Mouse (Mus musculus) frontal cortex, postnatal 14 days (tissue): ENCODE results near the gene Arhgap27.

ENCODE experiments used
- DNase-seq, 2 experiments: peaks; one replicate each; pipeline ENCODE4 v3.0.0; 2022; ENCODE audit warnings: low spot score in 2 of 2

Gene Arhgap27

GRCm38 (mm10) chr11:103356032-103356571 lies 7.4 kb downstream of the Arhgap27 start:
- DNase-seq = no peak

- no peak for DNase-seq
These were observed 8.2 kb downstream of the Arhgap27 start for GRCm38 (mm10) chr11:103355251-103355650.

DNA sequence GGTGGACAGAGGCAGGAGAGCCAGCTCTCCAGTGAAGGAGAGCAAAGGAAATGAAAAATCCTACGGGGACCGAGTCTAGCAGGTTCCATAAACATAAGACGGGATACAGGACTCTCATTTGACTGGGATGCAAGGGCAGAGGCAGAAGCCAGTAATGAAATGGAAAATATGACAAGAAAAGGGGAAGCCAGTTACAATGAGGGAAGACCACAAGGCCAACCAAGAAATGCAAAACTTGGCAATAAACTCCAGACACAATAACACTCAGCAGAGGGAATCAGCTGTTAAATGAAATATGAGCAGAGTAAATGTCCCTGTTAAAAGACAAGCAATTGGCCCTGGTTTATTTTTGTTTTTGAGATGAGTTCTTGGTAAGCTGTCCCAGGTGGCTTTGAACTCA lies 9.5 kb downstream of the Arhgap27 start:
- no peak for DNase-seq

- no peak for DNase-seq
These were observed 11.2 kb downstream of the Arhgap27 start for GRCm38 (mm10) chr11:103352239-103352814.

- DNase-seq = no peak
These were observed 12.7 kb downstream of the Arhgap27 start for GRCm38 (mm10) chr11:103350711-103351315.

- no peak for DNase-seq
These were observed 13.8 kb downstream of the Arhgap27 start for GRCm38 (mm10) chr11:103349699-103350098.

DNA sequence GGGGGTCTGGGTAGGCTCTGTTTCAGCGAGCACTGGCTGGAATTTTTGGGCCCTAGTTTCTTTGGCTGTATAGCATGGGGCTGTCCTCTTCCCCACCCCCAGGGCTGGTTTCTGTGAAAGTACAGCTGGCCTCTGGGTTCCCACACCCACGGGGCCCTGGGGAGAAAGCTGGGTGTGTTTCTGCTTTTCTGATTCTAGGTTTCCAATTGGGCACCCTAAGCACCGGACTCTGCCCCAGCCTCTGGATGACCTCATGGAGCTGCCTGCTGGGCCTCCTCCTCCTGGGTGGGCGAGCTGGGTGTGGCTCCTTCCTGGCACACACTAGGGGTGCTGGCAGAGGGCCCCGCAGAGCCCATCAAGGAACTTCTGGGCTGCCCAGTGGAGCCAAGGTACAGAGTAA lies 16.8 kb downstream of the Arhgap27 start:
- no peak for DNase-seq

DNA sequence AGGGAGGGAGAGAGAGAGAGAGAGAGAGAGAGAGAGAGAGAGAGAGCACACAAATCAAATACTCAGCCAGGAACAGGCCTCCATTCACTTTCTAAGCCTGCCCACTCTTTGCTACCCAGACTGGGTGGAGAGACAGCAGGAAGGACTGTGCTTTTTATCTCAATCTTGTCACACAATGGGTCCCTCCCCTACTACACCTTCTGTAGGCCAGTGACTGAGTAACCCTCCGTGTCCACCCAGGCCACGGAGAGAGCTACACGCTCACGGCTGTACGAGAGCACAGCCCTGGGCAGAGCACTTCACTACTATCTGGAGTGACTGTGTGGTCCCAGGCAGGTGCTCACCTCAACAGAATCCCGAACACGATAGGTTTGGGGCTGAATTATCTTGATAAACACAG lies 17.3 kb downstream of the Arhgap27 start:
- DNase-seq = no peak

GRCm38 (mm10) chr11:103345408-103346091 lies 17.9 kb downstream of the Arhgap27 start:
- no peak for DNase-seq

GRCm38 (mm10) chr11:103344494-103345332 lies 18.8 kb downstream of the Arhgap27 start:
- DNase-seq = no peak

DNA sequence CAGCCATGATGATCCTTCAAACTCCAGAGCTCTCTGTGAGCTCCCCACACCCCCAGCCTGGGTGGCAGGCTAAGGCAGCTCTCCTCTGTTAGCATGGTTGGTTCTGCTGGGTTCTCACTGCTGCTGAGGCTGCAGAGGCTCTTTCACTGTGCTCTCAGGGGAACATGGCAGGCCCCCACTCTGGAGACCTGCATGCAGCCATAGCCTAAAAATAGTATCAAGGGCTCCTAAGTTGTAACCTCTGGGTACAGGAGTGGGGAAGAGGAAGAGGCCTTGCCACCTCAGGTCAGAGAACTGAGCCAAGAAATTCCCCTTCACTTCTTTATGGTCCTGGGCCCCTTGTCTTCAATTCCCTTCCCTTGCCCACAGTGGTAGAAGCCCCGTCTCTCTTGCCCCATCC lies 19.6 kb downstream of the Arhgap27 start:
- DNase-seq = no peak

DNA sequence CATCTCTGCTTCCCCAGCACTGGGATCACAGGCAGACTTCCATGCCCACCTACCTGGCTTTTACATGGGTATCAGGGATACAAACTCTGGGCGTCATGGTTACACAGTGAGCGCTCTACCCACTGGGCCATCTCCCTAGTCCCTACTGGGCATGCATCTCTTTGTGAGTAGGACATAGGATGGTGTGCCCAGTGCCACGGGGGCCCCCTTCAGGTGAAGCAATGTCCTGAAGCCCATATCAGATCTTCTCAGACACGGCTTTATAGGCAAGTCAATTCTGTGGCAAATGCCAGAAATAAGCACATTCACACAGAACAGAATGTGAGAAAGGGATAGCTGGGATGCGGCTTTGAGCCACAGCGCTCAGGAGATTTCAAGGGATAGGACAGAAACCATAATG lies 20.4 kb downstream of the Arhgap27 start:
- DNase-seq = no peak

- no peak for DNase-seq
These were observed 22.8 kb downstream of the Arhgap27 start for GRCm38 (mm10) chr11:103340677-103341076.

DNA sequence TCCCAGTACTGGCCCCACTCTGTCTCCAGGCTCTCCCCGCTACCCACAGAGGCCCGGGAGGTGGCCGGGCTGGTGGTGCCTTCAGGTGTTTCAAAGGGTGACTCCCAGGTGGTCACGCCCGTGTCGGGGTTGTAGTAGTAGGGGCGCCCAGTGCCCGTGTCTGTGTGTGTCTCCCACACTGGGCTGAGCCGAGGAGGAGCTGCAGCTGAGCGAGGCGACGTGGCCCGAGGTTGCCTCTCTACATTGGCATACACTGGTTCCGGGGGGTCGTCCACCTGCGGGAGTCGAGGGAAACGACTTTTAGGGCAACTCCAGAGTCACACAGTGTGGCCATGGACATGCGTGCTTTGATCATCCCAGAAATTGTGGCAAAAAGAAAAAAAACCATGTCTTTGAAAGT lies 23.4 kb downstream of the Arhgap27 start:
- no peak for DNase-seq

GRCm38 (mm10) chr11:103339414-103340119 lies 23.9 kb downstream of the Arhgap27 start:
- DNase-seq = no peak

- DNase-seq = no peak
These were observed 24.8 kb downstream of the Arhgap27 start for GRCm38 (mm10) chr11:103338671-103339070.

- no peak for DNase-seq
These were observed 25.4 kb downstream of the Arhgap27 start for GRCm38 (mm10) chr11:103338119-103338518.

- DNase-seq = no peak
These were observed 26.3 kb downstream of the Arhgap27 start for GRCm38 (mm10) chr11:103337180-103337579.

DNA sequence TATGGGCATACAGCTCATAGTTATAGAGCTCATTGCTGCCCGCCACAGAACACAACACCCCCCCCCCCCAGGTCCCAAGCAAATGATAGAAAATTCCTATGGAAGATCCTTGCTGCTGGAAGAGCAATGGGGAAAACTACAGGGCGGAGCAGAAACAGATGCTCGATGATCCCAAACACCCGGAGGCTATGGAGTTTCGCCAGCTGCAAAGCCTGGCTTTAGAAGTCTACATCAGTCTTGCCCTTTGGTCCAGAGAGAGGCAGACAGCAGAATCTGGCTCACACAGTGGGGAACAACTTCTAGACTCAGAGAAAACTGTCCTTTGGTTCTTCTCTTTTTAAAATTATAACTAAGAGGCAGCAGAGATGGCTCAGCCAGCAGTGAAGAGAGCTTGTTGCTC lies 27.9 kb downstream of the Arhgap27 start:
- no peak for DNase-seq

- no peak for DNase-seq
These were observed 28.6 kb downstream of the Arhgap27 start for GRCm38 (mm10) chr11:103334925-103335324.

DNA sequence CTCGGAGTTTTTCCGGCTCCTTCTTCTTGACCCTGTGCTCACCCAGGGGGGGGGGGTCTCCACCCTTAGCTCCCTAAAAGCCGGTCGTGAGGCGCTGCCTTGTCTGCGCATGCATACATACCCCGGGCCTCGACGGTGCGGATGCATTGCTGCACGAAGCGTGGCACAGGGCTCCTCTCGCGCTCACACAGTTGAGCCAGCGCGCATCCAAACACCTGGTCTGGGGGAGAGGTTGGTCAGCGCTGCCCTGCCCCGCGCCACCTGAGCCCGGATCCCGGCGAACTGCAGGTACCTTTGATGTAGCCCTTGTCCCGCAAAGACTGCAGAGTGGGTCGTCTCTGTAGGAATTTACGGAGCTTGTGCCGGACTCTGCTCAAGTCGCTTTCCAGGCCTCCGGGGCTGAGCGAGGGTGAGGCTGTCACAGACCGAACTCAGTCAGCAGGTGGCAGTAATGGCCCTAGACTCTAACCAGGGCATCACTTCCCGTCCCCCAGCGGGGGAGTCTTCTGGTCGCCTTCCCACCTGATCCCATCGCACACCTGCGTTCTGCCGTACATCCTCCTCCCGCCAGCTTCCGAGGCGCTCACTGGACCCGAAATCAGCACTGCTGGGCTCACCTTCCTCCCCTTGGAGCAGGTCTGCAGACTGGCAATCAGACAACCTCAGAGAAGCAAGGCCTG lies 29.6 kb downstream of the Arhgap27 start:
- DNase-seq = no peak
